Mouse (Mus musculus): Measurements from ENCODE around the gene Ppp5c. TPM values are rescaled to one million over a fixed set of nuclear protein-coding genes. Genes with fewer than 3 reads are reported as not detected.
A peak's percentile ranks its signal among the peaks of the same experiment; 100 is the strongest.

Gene Ppp5c
- polyA plus RNA-seq, 1 experiment from 2014 or later = 108 TPM

GRCm38 (mm10) chr7:16978593-16978992, 49.1 kb downstream of the Ppp5c start:
- ATAC-seq (ENCODE audit: low FRiP score) (no peak), DNase-seq (ENCODE audit: low spot score, missing footprints) (no peak)
- Histone ChIP-seq H3K9me3 (ENCODE audit: control insufficient read depth, low read length) (no peaks in the 10 kb centered on the region), H3K27me3 (ENCODE audit: control insufficient read depth, insufficient read depth, low read length) (no peaks in the 10 kb centered on the region), H3K36me3 (ENCODE audit: control insufficient read depth, insufficient read depth, low read length) (no peaks in the 10 kb centered on the region), H3K4me3 (ENCODE audit: low read depth, low read length) (no peak overlapping the region), H3K4me2 (no peak overlapping the region), H3K4me1 (ENCODE audit: control insufficient read depth, insufficient read depth, low read length) (peaks cover 17% of the 10 kb centered on the region), H3K27ac (ENCODE audit: low read depth, low read length) (no peak overlapping the region), H3K9ac (ENCODE audit: low read length) (no peak overlapping the region)
- 89% methylated on average over 3 of the region's 3 CpGs for WGBS

GRCm38 (mm10) chr7:16978173-16978572, 49.6 kb downstream of the Ppp5c start:
- H3K9me3 ChIP-seq (ENCODE audit: control insufficient read depth, low read length) = no peaks in the 10 kb centered on the region
- no peak for ATAC-seq (ENCODE audit: low FRiP score)
- no peak for DNase-seq (ENCODE audit: low spot score, missing footprints)
- H3K27me3 ChIP-seq (ENCODE audit: control insufficient read depth, insufficient read depth, low read length) = no peaks in the 10 kb centered on the region
- H3K4me2 ChIP-seq = no peak overlapping the region
- H3K9ac ChIP-seq (ENCODE audit: low read length) = no peak overlapping the region
- H3K4me1 ChIP-seq (ENCODE audit: control insufficient read depth, insufficient read depth, low read length) = peaks cover 14% of the 10 kb centered on the region
- H3K36me3 ChIP-seq (ENCODE audit: control insufficient read depth, insufficient read depth, low read length) = no peaks in the 10 kb centered on the region
- no peak overlapping the region for H3K27ac ChIP-seq (ENCODE audit: low read depth, low read length)
- WGBS = 82% methylated on average over 6 of the region's 6 CpGs
- no peak overlapping the region for H3K4me3 ChIP-seq (ENCODE audit: low read depth, low read length)

GRCm38 (mm10) chr7:16976298-16976697, 51.4 kb downstream of the Ppp5c start:
- no peak overlapping the region for H3K9ac ChIP-seq (ENCODE audit: low read length)
- no peaks in the 10 kb centered on the region for H3K27me3 ChIP-seq (ENCODE audit: control insufficient read depth, insufficient read depth, low read length)
- DNase-seq (ENCODE audit: low spot score, missing footprints) = no peak
- peaks cover 5% of the 10 kb centered on the region; the same call in 1 of the 2 replicates for H3K4me1 ChIP-seq (ENCODE audit: control insufficient read depth, insufficient read depth, low read length)
- no peak overlapping the region for H3K4me3 ChIP-seq (ENCODE audit: low read depth, low read length)
- no peak overlapping the region for H3K4me2 ChIP-seq
- H3K36me3 ChIP-seq (ENCODE audit: control insufficient read depth, insufficient read depth, low read length) = no peaks in the 10 kb centered on the region
- H3K27ac ChIP-seq (ENCODE audit: low read depth, low read length) = no peak overlapping the region
- no peaks in the 10 kb centered on the region for H3K9me3 ChIP-seq (ENCODE audit: control insufficient read depth, low read length)
- WGBS = 60% methylated on average over 8 of the region's 8 CpGs
- ATAC-seq (ENCODE audit: low FRiP score) = no peak

GRCm38 (mm10) chr7:16974018-16974417, 53.7 kb downstream of the Ppp5c start:
- no peak overlapping the region for H3K27ac ChIP-seq (ENCODE audit: low read depth, low read length)
- ATAC-seq (ENCODE audit: low FRiP score) = no peak
- no peak overlapping the region for H3K9ac ChIP-seq (ENCODE audit: low read length)
- WGBS = 78% methylated on average over 6 of the region's 6 CpGs
- no peak for DNase-seq (ENCODE audit: low spot score, missing footprints)
- no peaks in the 10 kb centered on the region for H3K9me3 ChIP-seq (ENCODE audit: control insufficient read depth, low read length)
- H3K4me2 ChIP-seq = no peak overlapping the region
- H3K36me3 ChIP-seq (ENCODE audit: control insufficient read depth, insufficient read depth, low read length) = no peaks in the 10 kb centered on the region
- no peaks in the 10 kb centered on the region for H3K27me3 ChIP-seq (ENCODE audit: control insufficient read depth, insufficient read depth, low read length)
- no peaks in the 10 kb centered on the region for H3K4me1 ChIP-seq (ENCODE audit: control insufficient read depth, insufficient read depth, low read length)
- H3K4me3 ChIP-seq (ENCODE audit: low read depth, low read length) = no peak overlapping the region

GRCm38 (mm10) chr7:16971160-16971559, 56.6 kb downstream of the Ppp5c start:
- no peak overlapping the region for H3K4me2 ChIP-seq
- DNase-seq (ENCODE audit: low spot score, missing footprints) = no peak
- no peaks in the 10 kb centered on the region for H3K27me3 ChIP-seq (ENCODE audit: control insufficient read depth, insufficient read depth, low read length)
- WGBS = 85% methylated on average over 3 of the region's 3 CpGs
- H3K4me1 ChIP-seq (ENCODE audit: control insufficient read depth, insufficient read depth, low read length) = no peaks in the 10 kb centered on the region
- no peaks in the 10 kb centered on the region for H3K36me3 ChIP-seq (ENCODE audit: control insufficient read depth, insufficient read depth, low read length)
- no peaks in the 10 kb centered on the region for H3K9me3 ChIP-seq (ENCODE audit: control insufficient read depth, low read length)
- no peak overlapping the region for H3K27ac ChIP-seq (ENCODE audit: low read depth, low read length)
- H3K4me3 ChIP-seq (ENCODE audit: low read depth, low read length) = no peak overlapping the region
- no peak for ATAC-seq (ENCODE audit: low FRiP score)
- no peak overlapping the region for H3K9ac ChIP-seq (ENCODE audit: low read length)

- WGBS = 88% methylated on average over 6 of the region's 6 CpGs
- Histone ChIP-seq H3K9me3 (ENCODE audit: control insufficient read depth, low read length) (no peaks in the 10 kb centered on the region), H3K27me3 (ENCODE audit: control insufficient read depth, insufficient read depth, low read length) (no peaks in the 10 kb centered on the region), H3K4me3 (ENCODE audit: low read depth, low read length) (no peak overlapping the region), H3K4me2 (no peak overlapping the region), H3K36me3 (ENCODE audit: control insufficient read depth, insufficient read depth, low read length) (no peaks in the 10 kb centered on the region), H3K27ac (ENCODE audit: low read depth, low read length) (no peak overlapping the region), H3K4me1 (ENCODE audit: control insufficient read depth, insufficient read depth, low read length) (no peaks in the 10 kb centered on the region), H3K9ac (ENCODE audit: low read length) (no peak overlapping the region)
- ATAC-seq (ENCODE audit: low FRiP score) = no peak
- DNase-seq (ENCODE audit: low spot score, missing footprints) = no peak
Measured at GRCm38 (mm10) chr7:16968414-16968813, 59.3 kb downstream of the Ppp5c start.

- no peak for DNase-seq (ENCODE audit: low spot score, missing footprints)
- no peak overlapping the region for H3K4me3 ChIP-seq (ENCODE audit: low read depth, low read length)
- H3K36me3 ChIP-seq (ENCODE audit: control insufficient read depth, insufficient read depth, low read length) = no peaks in the 10 kb centered on the region
- WGBS = 83% methylated on average over 5 of the region's 5 CpGs
- no peak overlapping the region for H3K27ac ChIP-seq (ENCODE audit: low read depth, low read length)
- H3K4me1 ChIP-seq (ENCODE audit: control insufficient read depth, insufficient read depth, low read length) = peaks cover 14% of the 10 kb centered on the region
- no peaks in the 10 kb centered on the region for H3K27me3 ChIP-seq (ENCODE audit: control insufficient read depth, insufficient read depth, low read length)
- no peak for ATAC-seq (ENCODE audit: low FRiP score)
- no peak overlapping the region for H3K9ac ChIP-seq (ENCODE audit: low read length)
- no peak overlapping the region for H3K4me2 ChIP-seq
- no peaks in the 10 kb centered on the region for H3K9me3 ChIP-seq (ENCODE audit: control insufficient read depth, low read length)
Measured at GRCm38 (mm10) chr7:16961678-16962077, 66.0 kb downstream of the Ppp5c start.

GRCm38 (mm10) chr7:16959539-16960187, 68.1 kb downstream of the Ppp5c start, which contains the start of gene Pnmal1:
TSS of gene Pnmal1 (plus strand) at chr7:16959679.
- peaks cover 18% of the 10 kb centered on the region for H3K4me1 ChIP-seq (ENCODE audit: control insufficient read depth, insufficient read depth, low read length)

GRCm38 (mm10) chr7:16956410-16957265, 71.1 kb downstream of the Ppp5c start:
- 52% methylated on average over 15 of the region's 15 CpGs for WGBS
- Histone ChIP-seq H3K36me3 (ENCODE audit: control insufficient read depth, insufficient read depth, low read length) (no peaks in the 10 kb centered on the region), H3K27ac (ENCODE audit: low read depth, low read length) (no peak overlapping the region), H3K4me3 (ENCODE audit: low read depth, low read length) (no peak overlapping the region), H3K9me3 (ENCODE audit: control insufficient read depth, low read length) (no peaks in the 10 kb centered on the region), H3K9ac (ENCODE audit: low read length) (no peak overlapping the region), H3K27me3 (ENCODE audit: control insufficient read depth, insufficient read depth, low read length) (no peaks in the 10 kb centered on the region), H3K4me2 (no peak overlapping the region), H3K4me1 (ENCODE audit: control insufficient read depth, insufficient read depth, low read length) (peaks cover 18% of the 10 kb centered on the region)
- ATAC-seq (ENCODE audit: low FRiP score) = no peak
- no peak for DNase-seq (ENCODE audit: low spot score, missing footprints)

More at GRCm38 (mm10) chr7:16959539-16960187, 68.1 kb downstream of the Ppp5c start, which contains the start of gene Pnmal1:
- H3K4me3 ChIP-seq (ENCODE audit: low read depth, low read length) = peak within 1 kb of the TSS; percentile 23
- no peaks in the 10 kb centered on the region for H3K27me3 ChIP-seq (ENCODE audit: control insufficient read depth, insufficient read depth, low read length)
- DNase-seq (ENCODE audit: low spot score, missing footprints) = peak; percentile 99
- H3K27ac ChIP-seq (ENCODE audit: low read depth, low read length) = peak within 1 kb of the TSS; percentile 90
- ATAC-seq (ENCODE audit: low FRiP score) = peak; percentile 96
- H3K4me2 ChIP-seq = peak within 1 kb of the TSS; percentile 42
- H3K36me3 ChIP-seq (ENCODE audit: control insufficient read depth, insufficient read depth, low read length) = no peaks in the 10 kb centered on the region
- WGBS = 7% methylated on average over 17 of the region's 17 CpGs
- no peaks in the 10 kb centered on the region for H3K9me3 ChIP-seq (ENCODE audit: control insufficient read depth, low read length)
- peak within 1 kb of the TSS; percentile 50 for H3K9ac ChIP-seq (ENCODE audit: low read length)

Data from midbrain, embryonic 11.5 days (tissue).